Mouse (Mus musculus) hindbrain, embryonic 14.5 days (tissue): ENCODE data around the gene En2. TPM values are rescaled to one million over a fixed set of nuclear protein-coding genes. Genes with fewer than 3 reads are reported as not detected.
A peak's percentile ranks its signal among the peaks of the same experiment; 100 is the strongest.

Experiments used
- ATAC-seq: fragments of 200-750 bp; cut with Nextera tagmentation; 2 replicates; pipeline ENCODE4 v1.8.0; 2017; ENCODE audit warnings: moderate number of reproducible peaks, mild to moderate bottlenecking, moderate TSS enrichment, moderate library complexity; ENCODE audit not compliant: low FRiP score
- DNase-seq: peaks from one replicate; pipeline ENCODE4 v3.0.0-alpha.2; 2015; ENCODE audit warnings: low spot score
- H3K27ac ChIP-seq: fragments of 300-500 bp; sonication (generic); 2 replicates; pipeline ENCODE4 v1.5.1; 2014; ENCODE audit warnings: mild to moderate bottlenecking, moderate library complexity
- H3K27me3 ChIP-seq: fragments of 300-500 bp; sonication (generic); 2 replicates; pipeline ENCODE4 v1.6.1; 2014; ENCODE audit warnings: mild to moderate bottlenecking, low read length, mixed read lengths; ENCODE audit not compliant: control insufficient read depth, insufficient read depth
- H3K36me3 ChIP-seq: fragments of 300-500 bp; sonication (generic); replicated peaks from 2 replicates; pipeline ENCODE4 v1.6.1; 2014; ENCODE audit not compliant: control insufficient read depth, insufficient read depth
- H3K4me1 ChIP-seq: fragments of 300-500 bp; sonication (generic); replicated peaks from 2 replicates; pipeline ENCODE4 v1.6.1; 2014; ENCODE audit warnings: antibody characterized with exemption, low read length, mixed read lengths; ENCODE audit not compliant: control insufficient read depth, insufficient read depth
- H3K4me2 ChIP-seq: fragments of 300-500 bp; sonication (generic); replicated peaks from 2 replicates; pipeline ENCODE4 v1.6.1; 2014; ENCODE audit warnings: mild to moderate bottlenecking, moderate library complexity
- H3K4me3 ChIP-seq: fragments of 300-500 bp; sonication (generic); replicated peaks from 2 replicates; pipeline ENCODE4 v1.5.1; 2014; ENCODE audit warnings: mild to moderate bottlenecking, low read length
- H3K9ac ChIP-seq: fragments of 300-500 bp; sonication (generic); 2 replicates; pipeline ENCODE4 v1.6.1; 2014
- H3K9me3 ChIP-seq: fragments of 300-500 bp; sonication (generic); 2 replicates; pipeline ENCODE4 v1.6.1; 2016; ENCODE audit warnings: low read length; ENCODE audit not compliant: control insufficient read depth
- WGBS: fragments of 180-500 bp; shearing (Covaris S2); extraction: QIAGEN DNeasy Blood & Tissue Kit; methylation state at CpG from one replicate; pipeline ENCODE4 v1.1.7; 2014; 5-methylcytosine and 5-hydroxymethylcytosine counted together
- polyA plus RNA-seq: library from polyadenylated mRNA; unstranded; fragments of >200 nt; fragmentation: Nextera tagmentation; extraction: Ambion mirVana; gene quantifications from 2 replicates; pipeline ENCODE4 v1.2.1, GENCODE M21; 2014

Gene En2
- polyA plus RNA-seq, 1 experiment from 2014 or later, result 0.07 TPM

GRCm38 (mm10) chr5:28192099-28192454 lies 26.6 kb downstream of the En2 start:
- H3K4me3 ChIP-seq, result no peak overlapping the region
- H3K4me2 ChIP-seq, result no peak overlapping the region
- no peak overlapping the region for H3K27ac ChIP-seq
- DNase-seq, result no peak
- H3K36me3 ChIP-seq, result no peaks in the 10 kb centered on the region
- WGBS, result 20% methylated on average over 4 of the region's 4 CpGs
- no peak overlapping the region for H3K9ac ChIP-seq
- H3K27me3 ChIP-seq, result no peaks in the 10 kb centered on the region
- no peak for ATAC-seq
- peaks cover 8% of the 10 kb centered on the region for H3K4me1 ChIP-seq
- no peaks in the 10 kb centered on the region for H3K9me3 ChIP-seq

DNA sequence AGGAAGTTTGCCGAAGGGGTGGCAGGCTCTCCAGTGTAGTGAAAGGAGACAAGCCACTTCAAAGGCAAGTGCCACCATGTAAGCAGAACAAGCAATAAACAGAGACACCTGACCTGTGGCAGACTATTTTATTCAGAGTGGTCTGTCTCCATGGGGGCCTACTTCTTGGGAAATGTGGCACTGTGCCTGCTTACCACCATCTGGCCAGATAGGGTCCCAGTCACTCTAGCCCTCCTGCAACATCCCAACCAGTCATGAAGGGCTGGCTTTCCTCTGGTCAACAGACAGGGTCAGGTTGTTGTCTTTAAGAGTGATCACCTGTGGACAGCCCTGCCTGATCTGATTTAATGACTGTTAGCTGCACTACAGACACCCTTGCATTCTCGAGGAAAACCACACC lies 30.0 kb downstream of the En2 start:
- H3K4me1 ChIP-seq, result peaks cover 8% of the 10 kb centered on the region
- H3K27ac ChIP-seq, result no peak overlapping the region
- DNase-seq, result no peak
- no peak overlapping the region for H3K4me2 ChIP-seq
- no peaks in the 10 kb centered on the region for H3K9me3 ChIP-seq
- WGBS, result 65% methylated on average over 2 of the region's 2 CpGs
- H3K4me3 ChIP-seq, result no peak overlapping the region
- H3K27me3 ChIP-seq, result no peaks in the 10 kb centered on the region
- no peaks in the 10 kb centered on the region for H3K36me3 ChIP-seq
- no peak overlapping the region for H3K9ac ChIP-seq
- no peak for ATAC-seq

GRCm38 (mm10) chr5:28199089-28199873 lies 33.8 kb downstream of the En2 start:
- Histone ChIP-seq H3K4me3 (no peak overlapping the region), H3K36me3 (no peaks in the 10 kb centered on the region), H3K4me2 (no peak overlapping the region), H3K9me3 (no peaks in the 10 kb centered on the region), H3K4me1 (no peaks in the 10 kb centered on the region), H3K27me3 (peaks cover 4% of the 10 kb centered on the region; the same call in 1 of the 2 replicates), H3K9ac (no peak overlapping the region), H3K27ac (no peak overlapping the region)
- 38% methylated on average over 7 of the region's 7 CpGs for WGBS
- DNase-seq (no peak), ATAC-seq (no peak)

DNA sequence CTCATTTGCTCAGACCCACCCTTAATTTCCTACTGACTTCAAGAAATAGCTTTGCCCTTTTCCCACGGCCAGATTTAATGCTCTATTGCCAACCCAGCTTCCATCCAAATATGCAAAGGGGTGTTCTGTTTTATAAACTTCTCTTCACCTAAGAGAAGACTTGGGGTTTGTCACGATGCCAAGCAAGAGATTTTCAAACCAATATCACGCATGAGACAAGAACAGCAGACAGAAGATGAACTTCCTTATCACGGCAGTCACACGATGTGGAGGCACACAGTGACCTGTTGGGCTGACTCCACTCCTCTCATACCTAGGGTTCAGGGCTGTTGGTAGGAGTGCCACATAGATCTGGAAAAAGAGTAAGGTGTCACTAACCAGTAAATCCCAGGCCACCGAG lies 37.6 kb downstream of the En2 start:
- DNase-seq (no peak), ATAC-seq (no peak)
- H3K9me3 ChIP-seq, result no peaks in the 10 kb centered on the region
- no peak overlapping the region for H3K4me2 ChIP-seq
- no peak overlapping the region for H3K27ac ChIP-seq
- 79% methylated on average over 6 of the region's 6 CpGs for WGBS
- no peak overlapping the region for H3K4me3 ChIP-seq
- no peak overlapping the region for H3K9ac ChIP-seq
- no peaks in the 10 kb centered on the region for H3K4me1 ChIP-seq
- H3K27me3 ChIP-seq, result peaks cover 31% of the 10 kb centered on the region
- no peaks in the 10 kb centered on the region for H3K36me3 ChIP-seq

GRCm38 (mm10) chr5:28204678-28205077 lies 39.2 kb downstream of the En2 start:
- ATAC-seq (no peak), DNase-seq (no peak)
- 76% methylated on average over 2 of the region's 2 CpGs for WGBS
- Histone ChIP-seq H3K9me3 (no peaks in the 10 kb centered on the region), H3K36me3 (no peaks in the 10 kb centered on the region), H3K4me1 (no peaks in the 10 kb centered on the region), H3K27me3 (peaks cover 47% of the 10 kb centered on the region), H3K27ac (no peak overlapping the region), H3K4me3 (no peak overlapping the region), H3K4me2 (peak overlapping the region; percentile 24; the same call in 1 of the 2 replicates), H3K9ac (no peak overlapping the region)

- Histone ChIP-seq H3K27ac (no peak overlapping the region), H3K27me3 (peaks cover 63% of the 10 kb centered on the region), H3K4me1 (peaks cover 4% of the 10 kb centered on the region), H3K9me3 (no peaks in the 10 kb centered on the region), H3K9ac (no peak overlapping the region), H3K4me2 (peak overlapping the region; percentile 32), H3K4me3 (no peak overlapping the region), H3K36me3 (no peaks in the 10 kb centered on the region)
- whole genome bisulfite sequencing, result 63% methylated on average over 4 of the region's 4 CpGs
- DNase-seq (no peak), ATAC-seq (no peak)
Observed at GRCm38 (mm10) chr5:28206448-28206847, 41.0 kb downstream of the En2 start.

GRCm38 (mm10) chr5:28207043-28207442 lies 41.5 kb downstream of the En2 start:
- Histone ChIP-seq H3K36me3 (no peaks in the 10 kb centered on the region), H3K4me2 (peak overlapping the region; percentile 36; the same call in 1 of the 2 replicates), H3K27me3 (peaks cover 69% of the 10 kb centered on the region), H3K9ac (no peak overlapping the region), H3K9me3 (no peaks in the 10 kb centered on the region), H3K4me3 (no peak overlapping the region), H3K4me1 (peaks cover 8% of the 10 kb centered on the region), H3K27ac (no peak overlapping the region)
- ATAC-seq (no peak), DNase-seq (no peak)
- 52% methylated on average over 4 of the region's 4 CpGs for WGBS

DNA sequence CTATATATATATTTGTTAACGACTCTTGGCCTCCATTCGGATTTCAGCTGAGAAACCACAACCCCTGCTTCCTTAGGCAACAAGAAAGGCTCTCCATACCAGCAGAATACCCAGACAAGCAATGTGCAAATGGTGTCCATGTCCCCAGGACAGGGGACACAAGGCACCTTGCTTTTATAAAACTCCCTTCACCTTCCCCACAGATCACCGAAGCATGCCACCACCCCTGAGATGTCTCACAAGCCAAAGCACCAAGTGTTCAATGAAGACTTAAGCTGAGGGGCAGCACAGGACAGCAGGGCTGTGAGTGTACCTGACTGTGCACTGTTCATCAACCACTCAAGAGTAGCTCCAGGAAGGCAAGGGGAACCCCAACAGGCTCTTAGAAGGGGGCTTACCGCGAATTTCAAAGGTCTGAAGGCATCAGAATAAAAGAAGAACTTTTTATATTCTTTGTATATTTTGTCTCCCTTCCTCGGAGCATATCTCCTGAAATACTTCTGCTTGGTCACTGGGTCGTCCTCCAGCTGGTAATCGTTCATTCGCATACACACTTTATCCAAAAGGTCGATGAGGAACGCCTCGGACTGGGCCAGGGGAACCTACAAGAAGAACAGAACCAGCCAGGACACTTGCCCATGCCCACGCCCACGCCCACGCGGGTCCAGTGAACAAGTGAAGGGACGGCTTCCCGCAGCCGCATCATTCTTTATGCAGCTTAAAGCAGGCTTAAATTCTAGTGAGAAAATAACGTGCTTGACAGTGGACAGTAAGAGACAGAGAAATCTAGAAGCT lies 43.4 kb downstream of the En2 start:
- ATAC-seq (no peak), DNase-seq (no peak)
- Histone ChIP-seq H3K27me3 (peaks cover 74% of the 10 kb centered on the region), H3K4me3 (peak overlapping the region; percentile 42), H3K4me1 (peaks cover 11% of the 10 kb centered on the region), H3K36me3 (no peaks in the 10 kb centered on the region), H3K27ac (peak overlapping the region; percentile 78), H3K4me2 (peak overlapping the region; percentile 65), H3K9me3 (no peaks in the 10 kb centered on the region), H3K9ac (peak overlapping the region; percentile 57)
- WGBS, result 12% methylated on average over 20 of the region's 20 CpGs

- Histone ChIP-seq H3K9me3 (no peaks in the 10 kb centered on the region), H3K4me2 (peak overlapping the region; percentile 65), H3K27me3 (peaks cover 68% of the 10 kb centered on the region), H3K9ac (peak overlapping the region; percentile 57), H3K36me3 (no peaks in the 10 kb centered on the region), H3K4me3 (peak overlapping the region; percentile 42), H3K4me1 (peaks cover 11% of the 10 kb centered on the region), H3K27ac (peak overlapping the region; percentile 78)
- DNase-seq (peak; percentile 59), ATAC-seq (peak; percentile 76)
- under 1% methylated on average over 80 of the region's 80 CpGs for WGBS
Observed at GRCm38 (mm10) chr5:28209549-28210431, 44.3 kb downstream of the En2 start.
